Mouse (Mus musculus): ENCODE measurements around the gene Cybrd1. TPM values are rescaled to one million over a fixed set of nuclear protein-coding genes. Genes with fewer than 3 reads are reported as not detected.

Cybrd1 gene
- polyA plus RNA-seq, 1 experiment from 2014 or later = 0.26 TPM

DNA sequence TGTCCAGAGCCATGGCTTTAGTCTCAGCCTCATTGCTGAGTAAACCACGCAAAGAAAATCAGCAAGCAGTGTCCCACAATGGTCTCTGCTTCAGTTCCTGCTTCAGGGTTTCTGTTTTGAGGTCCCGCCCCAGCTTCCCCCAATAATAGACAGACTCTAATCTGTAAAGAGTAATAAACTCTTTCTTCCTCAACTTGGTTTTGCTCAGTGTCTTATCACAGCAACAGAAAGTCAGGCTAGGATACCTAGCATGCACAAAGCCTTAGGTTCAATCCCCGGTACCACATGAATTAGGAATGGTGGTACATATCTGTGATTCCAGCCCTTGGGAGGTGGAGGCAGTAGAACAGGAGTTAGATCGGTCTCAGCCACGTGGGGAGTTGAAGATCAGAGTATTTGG, 17.1 kb downstream of the Cybrd1 start:
- Histone ChIP-seq H3K27ac (ENCODE audit: low read depth, low read length) (no peak overlapping the region), H3K27me3 (ENCODE audit: control insufficient read depth, insufficient read depth, low read length) (no peaks in the 10 kb centered on the region), H3K36me3 (ENCODE audit: control insufficient read depth, insufficient read depth, low read length) (no peaks in the 10 kb centered on the region), H3K4me2 (no peak overlapping the region), H3K4me3 (ENCODE audit: low read depth, low read length) (no peak overlapping the region), H3K9ac (ENCODE audit: low read length) (no peak overlapping the region), H3K9me3 (ENCODE audit: control insufficient read depth, low read length) (no peaks in the 10 kb centered on the region), H3K4me1 (ENCODE audit: control insufficient read depth, insufficient read depth, low read length) (no peaks in the 10 kb centered on the region)
- DNase-seq (ENCODE audit: low spot score, missing footprints) = peak; percentile 4
- WGBS = 80% methylated on average over 5 of the region's 5 CpGs
- no peak for ATAC-seq (ENCODE audit: low FRiP score)

DNA sequence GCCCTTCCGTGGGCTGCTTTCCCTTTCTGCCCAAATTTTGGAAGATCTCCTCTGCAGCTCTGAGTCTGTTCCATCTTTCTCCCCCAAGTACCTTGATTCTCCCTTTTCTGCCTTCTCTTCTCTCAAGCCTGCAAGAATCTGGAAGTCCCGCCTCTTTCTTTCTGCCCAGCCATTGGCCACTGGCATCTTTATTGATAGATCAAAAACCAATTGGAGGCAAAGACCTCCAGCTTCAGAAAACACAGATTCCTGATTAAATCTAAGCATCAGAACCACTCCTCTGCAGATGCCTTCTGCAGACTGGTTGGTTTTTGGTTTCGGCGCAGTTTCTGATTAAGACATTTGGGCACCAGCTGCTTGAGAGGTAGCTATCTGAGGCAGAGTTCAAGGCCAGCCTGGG, 22.9 kb downstream of the Cybrd1 start:
- H3K4me3 ChIP-seq (ENCODE audit: low read depth, low read length) = no peak overlapping the region
- WGBS = 74% methylated on average over 4 of the region's 4 CpGs
- H3K4me2 ChIP-seq = no peak overlapping the region
- no peaks in the 10 kb centered on the region for H3K36me3 ChIP-seq (ENCODE audit: control insufficient read depth, insufficient read depth, low read length)
- no peaks in the 10 kb centered on the region for H3K27me3 ChIP-seq (ENCODE audit: control insufficient read depth, insufficient read depth, low read length)
- no peaks in the 10 kb centered on the region for H3K9me3 ChIP-seq (ENCODE audit: control insufficient read depth, low read length)
- no peak overlapping the region for H3K27ac ChIP-seq (ENCODE audit: low read depth, low read length)
- H3K9ac ChIP-seq (ENCODE audit: low read length) = no peak overlapping the region
- DNase-seq (ENCODE audit: low spot score, missing footprints) (peak; percentile 65), ATAC-seq (ENCODE audit: low FRiP score) (no peak)
- no peaks in the 10 kb centered on the region for H3K4me1 ChIP-seq (ENCODE audit: control insufficient read depth, insufficient read depth, low read length)

DNA sequence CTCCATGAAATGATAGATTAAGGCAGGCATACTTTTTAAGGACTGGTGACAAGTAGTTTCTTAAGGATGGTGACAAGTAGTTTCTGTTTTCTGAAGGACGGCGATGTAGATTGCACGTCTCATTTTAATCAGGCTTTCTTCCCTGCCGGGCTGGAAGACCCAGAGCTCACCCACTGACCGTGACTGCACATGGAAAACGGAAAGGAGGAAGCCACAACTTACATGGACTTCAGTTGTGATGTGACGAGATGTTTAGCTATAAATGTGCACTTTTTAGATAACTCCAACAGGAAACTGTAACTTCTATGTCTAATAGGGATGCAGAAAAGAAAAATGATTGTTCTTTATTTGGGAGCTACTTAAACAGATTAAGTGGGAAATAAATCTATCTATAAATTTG, 24.7 kb downstream of the Cybrd1 start:
- H3K4me1 ChIP-seq (ENCODE audit: control insufficient read depth, insufficient read depth, low read length) = no peaks in the 10 kb centered on the region
- no peak overlapping the region for H3K9ac ChIP-seq (ENCODE audit: low read length)
- H3K27me3 ChIP-seq (ENCODE audit: control insufficient read depth, insufficient read depth, low read length) = no peaks in the 10 kb centered on the region
- ATAC-seq (ENCODE audit: low FRiP score) (no peak), DNase-seq (ENCODE audit: low spot score, missing footprints) (peak; percentile 8)
- WGBS = 80% methylated on average over 7 of the region's 7 CpGs
- H3K36me3 ChIP-seq (ENCODE audit: control insufficient read depth, insufficient read depth, low read length) = no peaks in the 10 kb centered on the region
- H3K4me3 ChIP-seq (ENCODE audit: low read depth, low read length) = no peak overlapping the region
- H3K4me2 ChIP-seq = no peak overlapping the region
- H3K27ac ChIP-seq (ENCODE audit: low read depth, low read length) = no peak overlapping the region
- no peaks in the 10 kb centered on the region for H3K9me3 ChIP-seq (ENCODE audit: control insufficient read depth, low read length)

DNA sequence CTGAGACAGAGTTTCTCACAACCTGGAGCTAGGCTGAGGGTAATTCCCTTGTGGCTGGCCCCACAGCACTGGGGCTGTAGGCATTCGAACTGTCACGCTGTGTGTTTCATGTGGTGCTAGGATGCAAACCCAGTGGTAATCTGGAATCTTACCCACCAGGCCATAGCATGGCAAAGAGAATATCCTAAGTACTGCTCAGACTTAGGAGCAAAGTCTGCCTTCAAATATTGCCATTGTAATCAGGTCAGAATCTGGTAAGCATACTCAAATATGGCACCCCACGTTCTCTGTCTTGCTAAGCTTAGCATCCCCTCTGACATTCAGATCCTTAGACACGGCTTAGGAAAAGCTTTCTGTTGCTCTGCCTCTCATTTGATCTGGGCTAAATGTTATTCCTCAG, 28.1 kb downstream of the Cybrd1 start:
- 75% methylated on average over 4 of the region's 4 CpGs for WGBS
- Histone ChIP-seq H3K9ac (ENCODE audit: low read length) (no peak overlapping the region), H3K36me3 (ENCODE audit: control insufficient read depth, insufficient read depth, low read length) (no peaks in the 10 kb centered on the region), H3K4me1 (ENCODE audit: control insufficient read depth, insufficient read depth, low read length) (no peaks in the 10 kb centered on the region), H3K9me3 (ENCODE audit: control insufficient read depth, low read length) (no peaks in the 10 kb centered on the region), H3K27ac (ENCODE audit: low read depth, low read length) (no peak overlapping the region), H3K4me3 (ENCODE audit: low read depth, low read length) (no peak overlapping the region), H3K4me2 (no peak overlapping the region), H3K27me3 (ENCODE audit: control insufficient read depth, insufficient read depth, low read length) (no peaks in the 10 kb centered on the region)
- ATAC-seq (ENCODE audit: low FRiP score) (no peak), DNase-seq (ENCODE audit: low spot score, missing footprints) (no peak)

DNA sequence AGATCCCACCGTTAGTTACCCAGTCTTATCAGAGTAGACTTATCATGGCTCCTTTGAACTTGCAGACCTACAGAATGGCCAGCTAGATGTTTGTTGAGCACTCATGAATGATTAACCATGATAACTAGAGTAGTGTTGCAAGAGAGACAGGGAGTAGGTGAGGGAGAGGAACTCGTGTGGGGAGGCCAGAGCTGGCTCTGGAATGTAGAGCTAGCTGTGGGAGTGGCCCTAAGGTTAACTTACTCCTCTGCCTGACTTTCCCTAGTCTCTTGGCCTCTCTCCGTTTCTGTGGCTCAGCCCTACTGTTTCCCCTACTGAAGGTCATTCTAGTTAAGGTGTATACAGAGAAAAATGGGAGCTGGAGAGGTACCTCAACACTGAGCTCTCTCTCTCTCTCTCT, 28.5 kb downstream of the Cybrd1 start:
- H3K9me3 ChIP-seq (ENCODE audit: control insufficient read depth, low read length) = no peaks in the 10 kb centered on the region
- H3K27ac ChIP-seq (ENCODE audit: low read depth, low read length) = no peak overlapping the region
- DNase-seq (ENCODE audit: low spot score, missing footprints) (peak; percentile 41), ATAC-seq (ENCODE audit: low FRiP score) (no peak)
- no peak overlapping the region for H3K4me2 ChIP-seq
- 62% methylated on average over 3 of the region's 3 CpGs for WGBS
- H3K36me3 ChIP-seq (ENCODE audit: control insufficient read depth, insufficient read depth, low read length) = no peaks in the 10 kb centered on the region
- H3K9ac ChIP-seq (ENCODE audit: low read length) = no peak overlapping the region
- H3K4me1 ChIP-seq (ENCODE audit: control insufficient read depth, insufficient read depth, low read length) = no peaks in the 10 kb centered on the region
- H3K4me3 ChIP-seq (ENCODE audit: low read depth, low read length) = no peak overlapping the region
- no peaks in the 10 kb centered on the region for H3K27me3 ChIP-seq (ENCODE audit: control insufficient read depth, insufficient read depth, low read length)

DNA sequence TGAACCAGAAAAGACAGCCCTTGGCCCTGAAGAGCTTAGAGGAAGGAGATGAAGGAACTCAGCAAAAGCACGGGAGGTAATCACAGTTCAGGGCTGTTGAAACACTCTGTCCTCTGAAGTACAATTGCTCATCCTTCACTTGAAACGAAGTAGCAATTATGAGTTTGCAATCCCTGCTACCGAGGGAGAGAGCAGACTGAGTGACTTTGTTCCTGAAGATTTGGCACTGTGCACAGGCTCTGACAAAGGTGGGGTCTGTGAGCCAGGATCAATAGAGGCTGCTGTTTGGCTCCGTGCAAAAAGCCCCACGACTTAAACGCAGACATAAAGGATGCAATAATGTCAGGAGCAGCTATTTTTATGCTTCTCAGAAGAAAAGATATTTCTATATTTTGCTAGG, 30.1 kb downstream of the Cybrd1 start:
- H3K27ac ChIP-seq (ENCODE audit: low read depth, low read length) = no peak overlapping the region
- no peak for ATAC-seq (ENCODE audit: low FRiP score)
- H3K27me3 ChIP-seq (ENCODE audit: control insufficient read depth, insufficient read depth, low read length) = no peaks in the 10 kb centered on the region
- DNase-seq (ENCODE audit: low spot score, missing footprints) = peak; percentile 23
- H3K4me3 ChIP-seq (ENCODE audit: low read depth, low read length) = no peak overlapping the region
- no peaks in the 10 kb centered on the region for H3K36me3 ChIP-seq (ENCODE audit: control insufficient read depth, insufficient read depth, low read length)
- H3K9me3 ChIP-seq (ENCODE audit: control insufficient read depth, low read length) = no peaks in the 10 kb centered on the region
- no peak overlapping the region for H3K4me2 ChIP-seq
- H3K4me1 ChIP-seq (ENCODE audit: control insufficient read depth, insufficient read depth, low read length) = no peaks in the 10 kb centered on the region
- 68% methylated on average over 6 of the region's 6 CpGs for WGBS
- no peak overlapping the region for H3K9ac ChIP-seq (ENCODE audit: low read length)

DNA sequence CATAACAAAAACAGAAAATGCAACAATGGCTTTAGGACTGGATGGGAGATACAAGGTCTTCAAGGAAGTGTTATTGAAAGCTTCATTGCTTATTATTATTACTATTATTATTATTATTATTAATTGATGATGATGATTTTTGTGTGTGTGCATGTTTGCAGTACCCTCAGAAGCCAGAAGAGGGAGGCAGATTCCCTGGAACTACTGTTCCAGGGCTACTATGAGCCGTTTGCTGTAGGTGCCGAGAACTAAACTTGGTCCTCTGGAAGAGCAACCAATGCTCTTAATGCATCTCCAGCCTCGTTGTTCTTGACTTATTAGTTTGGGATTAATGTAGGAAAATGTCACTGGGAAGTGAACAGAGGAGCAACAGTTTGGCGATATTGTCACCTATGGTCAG, 34.4 kb downstream of the Cybrd1 start:
- no peak overlapping the region for H3K27ac ChIP-seq (ENCODE audit: low read depth, low read length)
- no peak overlapping the region for H3K4me2 ChIP-seq
- no peaks in the 10 kb centered on the region for H3K27me3 ChIP-seq (ENCODE audit: control insufficient read depth, insufficient read depth, low read length)
- H3K9ac ChIP-seq (ENCODE audit: low read length) = no peak overlapping the region
- 88% methylated on average over 4 of the region's 4 CpGs for WGBS
- H3K4me1 ChIP-seq (ENCODE audit: control insufficient read depth, insufficient read depth, low read length) = no peaks in the 10 kb centered on the region
- ATAC-seq (ENCODE audit: low FRiP score) (no peak), DNase-seq (ENCODE audit: low spot score, missing footprints) (no peak)
- H3K9me3 ChIP-seq (ENCODE audit: control insufficient read depth, low read length) = no peaks in the 10 kb centered on the region
- no peaks in the 10 kb centered on the region for H3K36me3 ChIP-seq (ENCODE audit: control insufficient read depth, insufficient read depth, low read length)
- no peak overlapping the region for H3K4me3 ChIP-seq (ENCODE audit: low read depth, low read length)

DNA sequence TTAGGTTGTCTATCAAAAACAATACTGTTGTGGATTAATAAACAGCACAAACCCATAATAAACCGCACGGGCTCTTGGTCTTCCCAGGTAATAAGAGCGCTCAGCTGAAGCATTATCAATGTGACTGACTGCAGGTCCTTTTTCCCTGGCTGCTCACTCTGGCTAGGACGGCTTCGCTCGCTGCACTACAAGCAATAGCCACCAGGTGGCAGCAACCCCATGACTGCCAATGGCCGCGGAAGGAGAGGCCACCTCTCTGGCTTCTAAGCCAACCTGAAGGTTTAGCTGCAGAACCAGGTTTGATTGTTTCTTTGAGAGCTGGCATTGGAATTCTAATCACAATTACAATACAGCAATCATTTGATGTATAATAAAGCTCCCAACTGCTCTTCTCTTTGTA, 37.8 kb downstream of the Cybrd1 start:
- Histone ChIP-seq H3K4me3 (ENCODE audit: low read depth, low read length) (no peak overlapping the region), H3K9me3 (ENCODE audit: control insufficient read depth, low read length) (no peaks in the 10 kb centered on the region), H3K27me3 (ENCODE audit: control insufficient read depth, insufficient read depth, low read length) (no peaks in the 10 kb centered on the region), H3K4me1 (ENCODE audit: control insufficient read depth, insufficient read depth, low read length) (peaks cover 3% of the 10 kb centered on the region; the same call in 1 of the 2 replicates), H3K4me2 (no peak overlapping the region), H3K9ac (ENCODE audit: low read length) (no peak overlapping the region), H3K27ac (ENCODE audit: low read depth, low read length) (no peak overlapping the region), H3K36me3 (ENCODE audit: control insufficient read depth, insufficient read depth, low read length) (no peaks in the 10 kb centered on the region)
- ATAC-seq (ENCODE audit: low FRiP score) = peak; percentile 24; the same call in 1 of the 2 replicates
- WGBS = 10% methylated on average over 8 of the region's 8 CpGs
- peak; percentile 99 for DNase-seq (ENCODE audit: low spot score, missing footprints)

DNA sequence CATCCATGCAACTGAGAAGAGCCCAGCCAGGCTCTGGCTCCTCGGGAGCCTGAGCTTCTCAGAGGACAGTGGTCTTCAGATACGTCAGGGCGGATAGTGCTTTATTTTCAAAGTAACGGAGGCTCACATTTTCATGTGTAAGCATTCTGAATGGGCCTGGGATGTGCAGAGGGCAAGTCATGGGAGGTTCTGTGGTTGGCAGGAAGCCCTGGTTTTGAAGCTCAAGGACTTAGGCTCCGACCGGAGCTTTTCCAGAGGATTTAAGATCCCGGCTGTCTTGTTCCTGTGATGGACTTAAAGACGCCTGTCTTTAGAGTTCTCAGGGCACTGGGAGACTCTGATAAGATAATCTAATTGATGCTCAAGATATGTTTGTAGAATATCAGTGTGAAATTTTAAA, 38.7 kb downstream of the Cybrd1 start:
- DNase-seq (ENCODE audit: low spot score, missing footprints) = no peak
- Histone ChIP-seq H3K4me1 (ENCODE audit: control insufficient read depth, insufficient read depth, low read length) (peaks cover 3% of the 10 kb centered on the region; the same call in 1 of the 2 replicates), H3K9ac (ENCODE audit: low read length) (no peak overlapping the region), H3K36me3 (ENCODE audit: control insufficient read depth, insufficient read depth, low read length) (no peaks in the 10 kb centered on the region), H3K27ac (ENCODE audit: low read depth, low read length) (no peak overlapping the region), H3K4me2 (no peak overlapping the region), H3K4me3 (ENCODE audit: low read depth, low read length) (no peak overlapping the region), H3K9me3 (ENCODE audit: control insufficient read depth, low read length) (no peaks in the 10 kb centered on the region), H3K27me3 (ENCODE audit: control insufficient read depth, insufficient read depth, low read length) (no peaks in the 10 kb centered on the region)
- WGBS = 87% methylated on average over 8 of the region's 8 CpGs
- ATAC-seq (ENCODE audit: low FRiP score) = no peak

DNA sequence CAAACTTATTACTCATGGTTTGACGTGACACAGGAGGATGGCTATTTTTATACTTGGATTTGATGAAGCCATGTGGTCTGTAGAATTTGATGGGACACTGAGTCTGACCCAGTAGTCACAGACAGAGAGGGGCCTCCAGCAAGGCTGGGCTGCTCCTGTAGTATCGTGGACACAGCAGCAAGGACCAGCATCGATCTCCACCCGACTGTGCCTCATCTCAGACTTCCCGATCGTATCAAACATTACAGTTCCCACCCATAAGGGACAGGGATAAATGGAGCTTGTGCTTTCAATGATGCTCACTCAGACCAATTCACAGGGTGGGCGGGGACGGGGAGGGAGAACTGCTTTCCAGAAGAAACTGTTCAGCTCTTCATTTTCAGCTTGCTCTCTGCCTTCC, 40.2 kb downstream of the Cybrd1 start:
- Histone ChIP-seq H3K36me3 (ENCODE audit: control insufficient read depth, insufficient read depth, low read length) (no peaks in the 10 kb centered on the region), H3K4me3 (ENCODE audit: low read depth, low read length) (no peak overlapping the region), H3K27me3 (ENCODE audit: control insufficient read depth, insufficient read depth, low read length) (no peaks in the 10 kb centered on the region), H3K4me1 (ENCODE audit: control insufficient read depth, insufficient read depth, low read length) (peaks cover 3% of the 10 kb centered on the region; the same call in 1 of the 2 replicates), H3K4me2 (no peak overlapping the region), H3K9me3 (ENCODE audit: control insufficient read depth, low read length) (no peaks in the 10 kb centered on the region), H3K9ac (ENCODE audit: low read length) (no peak overlapping the region), H3K27ac (ENCODE audit: low read depth, low read length) (no peak overlapping the region)
- ATAC-seq (ENCODE audit: low FRiP score) = no peak
- peak; percentile 73 for DNase-seq (ENCODE audit: low spot score, missing footprints)
- WGBS = 94% methylated on average over 8 of the region's 8 CpGs

All from midbrain, embryonic 11.5 days (tissue).